Mouse (Mus musculus) MN1 (cell line): ENCODE data around the gene Plcxd1.
"Not testable (repeated sequence)": the region's sequence is repeated elsewhere in the genome, so short reads cannot be mapped to it uniquely, and the experiment has no call there.

Experiments used
- DNase-seq: peaks from one replicate; pipeline ENCODE4 v3.0.0-alpha.2; 2016; ENCODE audit warnings: low spot score

Gene Plcxd1

DNA sequence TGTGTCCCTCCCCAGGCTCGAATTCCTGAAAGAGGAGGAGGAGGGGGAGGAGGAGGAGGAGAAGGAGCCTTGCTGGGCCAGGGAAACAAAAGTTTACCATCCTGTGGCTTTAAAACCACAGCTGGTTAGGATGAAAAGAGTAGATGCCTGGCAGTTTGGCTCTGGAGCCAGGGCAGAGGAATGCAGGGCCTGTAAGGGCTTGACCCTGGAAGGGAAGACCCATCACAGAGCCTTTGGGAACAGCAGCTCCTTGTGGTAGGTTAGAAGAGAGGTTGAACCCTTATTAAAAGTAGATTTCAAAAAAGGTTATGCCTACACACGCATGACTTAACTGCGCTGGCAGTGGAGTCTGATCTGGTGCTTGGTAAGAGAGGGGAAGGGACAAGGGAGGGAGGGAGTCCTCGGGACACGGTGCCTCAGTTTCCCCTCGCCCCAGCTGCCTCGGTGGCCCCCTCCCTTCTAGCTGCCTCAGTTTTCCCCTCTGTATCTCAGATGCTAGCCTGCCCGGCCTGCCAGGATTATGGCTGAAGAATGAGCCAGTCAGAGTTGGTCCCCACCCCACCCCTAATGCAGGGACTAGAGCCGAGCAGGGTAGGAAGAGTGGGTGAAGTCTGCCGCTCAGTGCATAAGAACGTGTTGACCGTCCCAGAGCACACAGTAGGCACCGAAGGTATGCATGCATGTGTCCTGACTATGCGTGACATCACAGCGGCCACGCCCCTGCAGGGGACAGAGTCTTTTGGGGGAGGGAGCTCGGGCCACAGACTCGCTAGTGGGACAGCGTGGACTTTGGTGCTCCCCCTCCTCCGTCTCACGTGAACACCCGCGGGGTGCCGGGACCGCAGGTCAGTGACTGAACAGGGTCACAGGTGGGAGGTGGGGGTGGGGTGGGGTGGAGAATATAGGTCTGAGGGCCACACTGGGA, at the start of gene Plcxd1:
Plcxd1 (plus strand) TSS at position 314 of the 925 bp plus-strand sequence.
- DNase-seq: no peak

DNA sequence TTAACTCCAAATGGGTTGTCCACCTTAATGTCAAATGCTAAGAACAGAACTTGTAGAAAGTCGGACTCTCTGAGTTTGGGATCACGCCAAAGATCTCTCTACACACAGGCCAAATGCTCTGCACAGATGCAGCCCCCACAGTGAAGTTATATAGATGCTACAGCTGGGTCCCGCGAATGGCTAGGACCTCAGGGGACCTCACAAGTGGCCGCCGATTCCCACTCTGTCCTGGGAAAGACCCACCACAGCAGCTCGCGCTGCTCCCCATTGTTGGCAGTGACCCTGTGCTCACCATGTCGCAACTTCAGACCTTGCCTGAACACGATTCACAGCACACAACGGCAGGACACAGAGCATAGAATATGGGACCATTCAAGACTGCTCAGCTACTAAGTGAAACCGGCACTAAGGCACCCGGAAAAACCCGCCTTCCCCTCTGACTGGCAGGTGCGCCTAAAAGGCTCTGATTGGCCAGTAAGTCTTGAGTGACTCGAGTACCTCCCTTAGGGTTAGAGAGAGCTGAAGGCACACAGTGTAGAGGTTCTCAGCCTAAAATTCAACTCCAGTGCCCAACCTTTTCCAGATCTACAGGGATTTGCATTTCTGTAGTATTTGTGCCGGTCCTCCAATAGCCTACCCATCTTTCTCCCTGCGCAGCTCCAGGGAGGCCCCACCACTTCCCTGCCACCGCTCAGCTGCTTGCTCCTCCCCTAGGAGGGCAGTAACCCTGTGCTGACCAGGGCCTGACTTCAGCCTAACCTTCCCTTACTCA, 41.9 kb upstream of the Plcxd1 start:
- peak; percentile 87 for DNase-seq

- DNase-seq: not testable (repeated sequence)
These were observed 27.4 kb upstream of the Plcxd1 start, which contains the start of gene Gm17655 for GRCm38 (mm10) chr5:110072413-110072812. TSS of gene Gm17655 (minus strand) at chr5:110072513.

DNA sequence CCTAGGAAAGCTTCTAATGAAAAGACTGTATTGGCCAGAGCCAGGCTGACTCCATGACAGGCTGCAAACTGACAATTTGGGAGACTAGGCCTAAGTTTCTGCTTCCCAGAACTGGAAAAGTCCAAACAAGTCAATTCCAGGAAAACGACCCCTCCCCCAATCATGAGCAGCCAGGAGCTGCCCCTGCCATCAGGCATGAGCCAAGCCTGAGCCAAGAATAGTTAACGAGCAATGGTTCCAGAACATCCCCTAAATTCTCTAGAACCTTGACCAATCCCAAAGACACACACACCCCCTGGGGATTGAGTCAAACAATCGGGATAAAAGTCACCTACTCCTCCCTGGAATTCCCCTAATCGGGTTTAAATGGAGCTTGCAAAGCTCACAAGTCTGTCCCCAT, 16.8 kb upstream of the Plcxd1 start:
- no peak for DNase-seq

- DNase-seq: no peak
These were observed 13.5 kb upstream of the Plcxd1 start for GRCm38 (mm10) chr5:110086161-110086866.

GRCm38 (mm10) chr5:110091546-110091945, 8.2 kb upstream of the Plcxd1 start:
- DNase-seq: no peak

GRCm38 (mm10) chr5:110094030-110094846, 5.5 kb upstream of the Plcxd1 start, which contains the start of gene Gm35315:
TSS of gene Gm35315 (minus strand) at chr5:110094420.
- peak; percentile 94 for DNase-seq

DNA sequence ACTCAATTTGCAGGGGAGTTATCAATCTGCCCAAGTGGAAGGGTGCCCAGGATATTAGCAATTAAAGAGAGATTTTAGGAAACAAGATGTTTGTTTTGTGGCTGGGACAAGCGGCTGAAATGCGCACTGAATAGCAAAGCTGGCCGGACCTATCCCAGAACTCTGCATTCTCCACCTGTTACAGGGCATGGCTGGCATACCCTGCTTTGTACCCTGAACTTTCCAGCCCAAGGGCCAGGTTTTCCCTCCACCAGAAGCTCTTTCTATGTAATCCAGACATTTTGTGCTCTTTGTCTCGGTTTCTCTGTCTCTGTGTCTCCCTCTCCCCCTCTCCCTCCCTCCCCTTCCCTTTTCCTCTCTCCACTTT, 4.9 kb upstream of the Plcxd1 start:
- no peak for DNase-seq

DNA sequence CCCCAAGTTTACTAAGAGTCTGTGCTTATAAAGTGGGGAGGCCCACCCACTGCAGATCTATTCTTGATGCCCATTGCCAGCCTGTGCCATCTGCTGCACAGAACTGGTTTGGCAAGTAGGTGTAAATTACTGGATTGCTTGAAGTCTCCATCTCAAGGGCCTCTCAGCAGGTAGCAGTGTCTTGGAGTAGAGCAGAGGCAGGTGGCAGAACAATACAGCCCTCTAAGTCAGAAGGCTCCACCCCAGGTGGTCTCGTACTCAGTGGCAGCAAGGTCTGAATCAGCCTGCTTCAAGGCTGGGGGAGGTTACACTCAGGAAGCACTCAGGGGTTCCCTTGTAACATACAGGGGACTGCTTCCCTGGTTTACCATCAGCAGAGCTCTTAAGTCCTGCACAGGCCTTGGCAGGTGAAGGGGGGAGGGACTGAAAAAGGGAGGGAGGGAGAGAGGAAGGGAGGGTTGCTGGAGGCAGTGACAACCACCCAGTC, 735 bp upstream of the Plcxd1 start:
- no peak for DNase-seq

DNA sequence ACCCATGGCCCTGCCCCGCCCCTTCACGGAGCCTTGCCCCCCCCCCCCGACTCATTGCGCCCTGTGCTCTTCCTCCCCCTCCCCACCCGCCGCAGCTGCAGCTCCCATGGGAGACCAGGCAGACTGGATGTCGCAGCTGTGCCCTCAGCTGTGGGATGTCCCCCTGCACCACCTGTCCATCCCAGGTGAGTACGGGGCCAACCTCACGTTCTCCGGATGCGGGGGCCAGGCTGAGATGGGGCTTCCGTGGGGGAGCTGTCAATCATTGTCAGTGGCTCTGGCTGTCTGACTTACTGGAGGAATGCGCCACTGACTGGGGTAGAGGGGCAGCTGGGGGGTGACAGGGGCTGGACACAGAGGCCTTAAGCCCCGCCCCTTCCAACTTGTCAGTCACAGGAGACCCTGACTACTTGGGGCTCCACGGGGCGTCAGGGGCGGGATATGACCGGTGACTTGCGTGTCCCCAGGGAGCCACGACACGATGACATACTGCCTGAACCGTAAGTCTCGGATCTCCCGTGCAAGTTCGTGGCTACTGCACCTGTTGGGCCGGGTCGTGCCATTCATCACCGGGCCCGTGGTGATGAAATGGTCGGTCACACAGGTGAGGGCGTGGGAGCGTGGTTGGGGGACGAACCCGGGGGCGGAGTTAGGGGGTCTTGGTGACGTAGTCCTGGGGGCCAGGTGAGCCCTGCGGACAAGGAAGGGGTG, 1.3 kb downstream of the Plcxd1 start:
- DNase-seq: no peak

GRCm38 (mm10) chr5:110101716-110102347, 2.1 kb downstream of the Plcxd1 start:
- no peak for DNase-seq

DNA sequence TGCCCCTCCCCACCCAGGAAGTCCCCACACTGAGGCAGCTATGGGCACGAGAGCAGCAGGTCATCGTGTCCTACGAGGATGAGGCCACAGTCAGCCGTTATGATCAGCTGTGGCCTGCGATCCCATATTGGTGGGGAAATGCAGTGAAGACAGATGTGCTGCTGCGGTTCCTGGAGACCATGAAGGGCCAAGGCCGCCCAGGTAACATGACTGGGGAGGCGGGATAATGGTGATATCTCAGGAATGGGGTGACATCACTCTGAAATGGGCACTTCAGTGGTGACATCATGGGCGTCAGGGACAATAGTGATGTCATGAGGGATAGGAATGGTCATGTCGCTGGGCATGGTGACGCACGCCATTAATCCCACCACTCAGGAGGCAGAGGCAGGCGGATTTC, 2.7 kb downstream of the Plcxd1 start:
- DNase-seq: no peak

DNA sequence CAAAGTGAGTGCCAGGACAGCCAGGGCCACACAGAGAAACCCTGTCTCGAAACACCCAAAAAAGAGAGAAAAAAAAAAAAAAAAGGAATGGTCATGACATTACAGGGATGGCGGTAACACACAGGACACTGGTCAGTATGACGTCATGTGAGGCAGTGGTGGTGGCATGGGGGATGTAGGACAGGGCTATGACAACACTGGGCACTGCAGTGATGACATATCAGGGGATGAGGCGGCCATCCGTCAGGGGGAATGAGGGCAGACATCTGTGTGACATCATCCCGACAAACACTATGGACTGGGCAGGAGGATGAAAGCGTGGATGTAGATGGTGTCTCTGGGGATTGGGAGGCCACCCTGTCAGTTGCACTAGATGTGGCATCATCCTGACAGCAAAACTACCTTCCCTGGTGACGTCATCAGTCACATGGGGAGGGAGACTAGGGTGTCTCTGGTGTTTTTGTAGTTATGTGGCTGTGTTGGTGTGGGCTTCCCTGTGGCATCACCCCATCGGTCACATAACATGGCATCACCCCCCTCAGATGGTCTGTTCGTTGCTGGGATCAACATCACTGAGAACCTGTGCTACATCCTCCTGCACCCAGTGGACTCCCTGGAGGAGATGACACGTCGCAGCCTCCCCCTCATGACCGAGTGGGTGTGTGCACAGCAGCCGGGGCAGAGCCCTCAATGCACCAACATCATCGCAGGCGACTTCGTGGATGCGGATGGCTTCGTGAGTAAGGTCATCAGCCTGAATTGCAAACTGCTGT, 3.3 kb downstream of the Plcxd1 start:
- DNase-seq: no peak

DNA sequence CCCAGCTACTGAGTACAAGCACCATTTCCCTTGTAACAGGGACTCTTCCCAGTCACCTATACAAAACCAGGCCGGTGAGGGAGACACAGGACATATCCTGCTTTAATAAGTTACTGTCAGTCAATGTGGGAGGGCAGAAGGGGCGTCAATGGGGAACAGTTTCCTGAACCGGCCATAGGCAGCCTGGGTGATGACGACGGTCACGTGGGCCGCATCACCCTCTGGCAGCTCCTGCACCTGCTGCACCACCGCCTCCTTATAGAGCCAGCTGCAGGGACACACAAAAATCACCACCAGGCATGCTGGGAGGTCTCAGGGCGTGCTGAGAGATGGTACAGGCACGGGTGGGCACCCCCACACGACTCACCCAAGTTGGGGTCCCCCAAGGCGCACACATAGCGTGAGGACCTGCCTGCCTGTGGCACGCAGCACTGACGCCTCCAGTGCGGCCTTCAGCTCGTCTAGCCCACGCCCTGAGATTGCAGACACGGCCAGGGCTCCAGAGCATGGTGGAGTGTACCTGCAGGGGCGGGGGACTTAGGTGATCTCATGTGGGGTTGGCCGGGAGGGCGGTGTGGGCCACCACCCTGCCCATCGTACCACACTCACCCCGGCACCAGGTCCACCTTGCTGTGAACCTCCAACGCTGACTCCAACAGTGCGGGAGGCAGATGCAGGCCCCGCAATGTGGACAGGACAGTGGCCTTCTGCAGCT, 4.3 kb downstream of the Plcxd1 start:
- DNase-seq: no peak

- DNase-seq: no peak
These were observed 5.0 kb downstream of the Plcxd1 start for GRCm38 (mm10) chr5:110104616-110105380.

DNA sequence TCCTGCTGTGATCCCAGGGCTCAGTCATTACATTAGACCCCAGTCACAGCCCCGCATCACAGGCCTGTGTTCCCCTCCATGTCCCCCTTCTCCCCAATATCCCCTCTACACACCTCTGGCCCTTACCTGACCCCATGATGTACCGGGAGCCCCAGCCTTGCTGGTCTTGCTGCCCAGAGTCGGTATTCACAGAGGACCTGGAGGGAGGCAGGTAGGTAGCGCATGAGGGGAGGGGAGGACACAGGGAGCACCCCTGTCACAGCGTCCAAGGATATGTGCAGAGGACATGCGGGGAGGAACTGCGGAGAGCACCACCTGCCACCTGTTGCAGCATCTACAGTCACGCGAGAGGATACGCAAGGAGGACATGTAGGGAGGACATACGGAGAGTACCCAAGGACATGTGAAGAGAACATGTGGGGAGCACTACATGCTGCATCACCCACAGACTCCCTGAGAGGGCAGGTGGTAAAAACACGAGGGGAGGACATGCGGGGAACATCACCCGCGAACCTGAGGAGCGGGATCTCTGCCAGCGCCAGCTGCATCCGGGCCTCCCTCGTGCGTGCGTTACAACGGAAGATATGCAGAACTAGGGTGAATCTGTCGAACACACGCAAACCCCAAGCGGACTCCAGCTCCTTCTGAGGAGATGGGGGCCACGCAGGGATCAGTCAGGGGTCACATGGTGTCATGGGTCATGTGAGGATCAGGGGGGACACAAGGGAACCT, 6.5 kb downstream of the Plcxd1 start:
- DNase-seq: no peak

- no peak for DNase-seq
These were observed 7.3 kb downstream of the Plcxd1 start for GRCm38 (mm10) chr5:110106901-110107564.
